Mouse (Mus musculus): ENCODE data around the gene Gm525. TPM values are rescaled to one million over a fixed set of nuclear protein-coding genes. Genes with fewer than 3 reads are reported as not detected.

The Gm525 gene
- polyA plus RNA-seq, 1 experiment from 2014 or later, result 0.32 TPM

DNA sequence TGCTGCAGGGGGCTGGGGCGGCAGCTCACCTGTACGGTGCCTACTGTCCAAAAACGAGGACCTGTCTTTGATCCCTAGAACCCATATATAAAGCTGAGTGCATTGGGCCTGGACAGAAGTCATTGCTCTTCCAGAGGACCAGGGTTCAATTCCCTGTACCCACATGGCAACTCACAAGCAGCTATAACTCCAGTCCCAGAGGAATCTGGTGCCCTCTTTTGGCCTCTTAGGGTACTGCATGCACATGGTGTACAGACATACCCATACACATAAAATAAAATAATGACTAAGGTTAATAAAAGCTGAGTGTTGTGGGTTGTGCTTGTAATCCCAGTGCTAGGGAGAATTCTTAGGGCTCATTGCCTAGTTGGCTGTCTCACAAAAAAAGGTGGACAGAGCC lies 8.3 kb upstream of the Gm525 start:
- Histone ChIP-seq H3K4me1 (no peaks in the 10 kb centered on the region), H3K36me3 (no peaks in the 10 kb centered on the region), H3K4me3 (no peak overlapping the region), H3K9ac (no peak overlapping the region), H3K4me2 (replicated peaks) (no peak overlapping the region), H3K27me3 (no peaks in the 10 kb centered on the region), H3K9me3 (no peaks in the 10 kb centered on the region), H3K27ac (no peak overlapping the region)
- WGBS, result 95% methylated on average over 3 of the region's 3 CpGs
- ATAC-seq (ENCODE audit: insufficient number of reproducible peaks, insufficient read depth, low FRiP score, low TSS enrichment), result no peak

DNA sequence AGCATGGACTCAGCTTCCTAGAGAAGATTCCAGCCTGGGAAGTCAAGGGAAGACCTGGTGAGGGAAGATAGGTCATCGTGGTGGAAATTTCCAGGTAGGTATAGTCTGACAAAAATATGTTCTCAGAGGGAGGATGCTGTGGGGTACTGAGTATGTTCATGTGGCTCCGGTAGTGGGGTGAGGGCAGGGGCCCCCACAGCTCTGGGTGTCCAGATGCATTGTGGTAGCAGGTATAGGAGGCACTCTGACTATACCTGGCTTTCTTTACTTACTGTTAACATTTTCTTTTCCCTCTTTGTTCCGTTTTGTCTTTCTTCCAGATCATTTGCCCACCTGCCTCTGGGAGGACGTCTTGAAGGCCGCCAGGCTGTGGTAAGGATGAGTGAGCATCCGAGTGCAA lies 7.5 kb upstream of the Gm525 start:
- Histone ChIP-seq H3K4me1 (no peaks in the 10 kb centered on the region), H3K4me3 (no peak overlapping the region), H3K9ac (no peak overlapping the region), H3K4me2 (replicated peaks) (no peak overlapping the region), H3K27me3 (no peaks in the 10 kb centered on the region), H3K9me3 (no peaks in the 10 kb centered on the region), H3K27ac (no peak overlapping the region), H3K36me3 (no peaks in the 10 kb centered on the region)
- no peak for ATAC-seq (ENCODE audit: insufficient number of reproducible peaks, insufficient read depth, low FRiP score, low TSS enrichment)
- 83% methylated on average over 6 of the region's 6 CpGs for WGBS

DNA sequence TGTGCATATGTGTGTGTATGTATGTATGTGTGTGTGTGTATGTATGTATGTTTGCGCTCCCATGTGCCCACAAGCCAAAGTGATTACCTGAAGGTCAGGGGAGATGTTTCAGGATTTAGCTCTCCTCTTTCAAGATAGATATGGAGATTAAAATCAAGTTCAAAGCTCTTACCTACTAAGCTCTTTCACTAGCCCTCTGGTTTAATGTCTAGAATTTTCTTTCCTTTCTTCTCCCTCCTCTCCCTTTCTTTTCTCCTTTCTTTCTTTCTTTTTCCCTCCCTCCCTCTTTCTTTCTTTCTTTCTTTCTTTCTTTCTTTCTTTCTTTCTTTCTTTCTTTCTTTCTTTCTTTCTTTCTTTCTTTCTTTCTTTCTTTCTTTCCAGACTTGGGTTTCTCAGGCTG lies 6.9 kb upstream of the Gm525 start, which contains the start of gene Dgke:
TSS of gene Dgke (minus strand) at position 101 of the 400 bp plus-strand sequence.
- Histone ChIP-seq H3K27me3 (no peaks in the 10 kb centered on the region), H3K27ac (no peak within 1 kb of the TSS), H3K4me1 (no peaks in the 10 kb centered on the region), H3K4me3 (no peak within 1 kb of the TSS), H3K9ac (no peak within 1 kb of the TSS), H3K4me2 (replicated peaks) (no peak within 1 kb of the TSS), H3K9me3 (no peaks in the 10 kb centered on the region), H3K36me3 (no peaks in the 10 kb centered on the region)
- 100% methylated on average over 1 of the region's 1 CpGs for WGBS
- no peak for ATAC-seq (ENCODE audit: insufficient number of reproducible peaks, insufficient read depth, low FRiP score, low TSS enrichment)

DNA sequence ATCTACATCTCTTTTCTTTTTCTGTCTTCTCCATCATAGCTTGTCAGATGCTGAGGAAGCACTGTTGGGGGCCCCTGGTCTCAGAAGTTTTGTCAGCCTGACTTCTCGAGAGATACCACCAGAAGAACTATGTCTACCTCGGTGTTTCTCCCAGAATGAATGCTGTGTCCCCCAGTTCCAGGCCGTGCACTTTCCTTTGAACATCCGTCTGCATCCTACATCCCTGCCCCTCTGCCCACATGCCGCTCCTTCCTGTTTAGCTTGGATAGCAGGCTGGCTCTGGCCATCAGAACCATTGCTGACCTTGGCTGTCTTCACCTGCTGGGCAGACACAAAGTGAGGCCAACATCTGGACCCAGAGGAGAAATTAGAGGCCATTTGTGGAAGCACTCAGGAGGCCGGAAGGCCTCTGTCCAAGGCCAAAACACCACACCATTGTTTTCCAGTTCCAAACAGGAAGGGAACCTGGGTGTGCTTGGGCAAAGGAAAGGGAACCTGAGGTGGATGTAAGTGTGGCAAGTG lies 6.3 kb upstream of the Gm525 start:
- Histone ChIP-seq H3K4me3 (no peak overlapping the region), H3K27me3 (no peaks in the 10 kb centered on the region), H3K36me3 (no peaks in the 10 kb centered on the region), H3K9ac (no peak overlapping the region), H3K4me1 (no peaks in the 10 kb centered on the region), H3K9me3 (no peaks in the 10 kb centered on the region), H3K4me2 (replicated peaks) (no peak overlapping the region), H3K27ac (no peak overlapping the region)
- ATAC-seq (ENCODE audit: insufficient number of reproducible peaks, insufficient read depth, low FRiP score, low TSS enrichment), result no peak
- 63% methylated on average over 6 of the region's 6 CpGs for WGBS

DNA sequence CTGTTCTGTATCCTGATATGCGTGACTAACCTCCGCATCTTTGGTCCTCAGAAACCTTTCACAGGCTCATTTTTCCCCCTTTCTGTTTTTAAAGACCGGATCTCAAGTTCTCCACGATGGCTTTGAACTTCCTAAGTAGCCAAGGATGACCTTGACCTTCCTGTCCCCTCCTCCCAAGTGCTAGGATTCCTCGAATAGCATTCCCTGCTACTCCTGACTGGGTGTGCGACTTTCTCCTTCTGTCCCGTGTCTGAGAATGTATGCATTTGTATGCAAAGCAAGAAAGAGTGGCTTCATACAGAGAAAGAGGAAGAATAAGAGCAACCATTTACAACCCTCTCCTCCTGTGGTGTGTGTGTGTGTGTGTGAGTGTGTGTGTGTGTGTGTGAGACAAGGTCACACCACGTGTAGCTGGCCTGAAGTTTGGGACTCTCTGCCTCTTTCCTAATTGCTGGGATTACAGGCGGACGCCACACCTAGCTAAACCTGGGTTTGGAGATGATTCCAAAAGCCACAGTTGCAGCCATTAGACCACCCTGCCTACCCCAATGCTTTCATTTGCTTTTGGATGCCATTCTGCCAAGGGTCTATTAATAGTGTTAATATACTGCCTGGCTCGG lies 5.7 kb upstream of the Gm525 start:
- Histone ChIP-seq H3K4me3 (no peak overlapping the region), H3K4me1 (no peaks in the 10 kb centered on the region), H3K27ac (no peak overlapping the region), H3K9me3 (no peaks in the 10 kb centered on the region), H3K36me3 (no peaks in the 10 kb centered on the region), H3K27me3 (no peaks in the 10 kb centered on the region), H3K4me2 (replicated peaks) (no peak overlapping the region), H3K9ac (no peak overlapping the region)
- ATAC-seq (ENCODE audit: insufficient number of reproducible peaks, insufficient read depth, low FRiP score, low TSS enrichment), result no peak
- 57% methylated on average over 11 of the region's 11 CpGs for WGBS

DNA sequence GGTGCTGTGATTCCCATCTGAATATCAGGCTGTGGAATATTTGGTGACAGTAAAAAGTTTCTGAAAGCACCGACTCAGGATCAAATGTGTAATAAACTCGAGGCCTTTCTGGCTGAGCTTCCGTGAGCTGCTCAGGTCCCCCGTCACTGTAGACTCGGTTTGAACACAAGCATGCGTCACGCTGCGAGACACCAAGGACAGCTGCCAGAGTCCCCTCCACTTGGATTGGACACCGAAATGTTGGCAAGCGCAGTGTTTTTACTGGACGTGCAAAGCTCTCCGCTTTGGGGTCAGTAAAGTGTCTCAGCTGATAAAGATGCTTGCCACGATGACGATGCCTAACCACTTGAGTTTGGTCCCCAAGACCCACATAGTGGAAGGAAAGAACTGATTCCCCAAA lies 5.0 kb upstream of the Gm525 start:
- ATAC-seq (ENCODE audit: insufficient number of reproducible peaks, insufficient read depth, low FRiP score, low TSS enrichment), result no peak
- Histone ChIP-seq H3K9ac (no peak overlapping the region), H3K27me3 (no peaks in the 10 kb centered on the region)

DNA sequence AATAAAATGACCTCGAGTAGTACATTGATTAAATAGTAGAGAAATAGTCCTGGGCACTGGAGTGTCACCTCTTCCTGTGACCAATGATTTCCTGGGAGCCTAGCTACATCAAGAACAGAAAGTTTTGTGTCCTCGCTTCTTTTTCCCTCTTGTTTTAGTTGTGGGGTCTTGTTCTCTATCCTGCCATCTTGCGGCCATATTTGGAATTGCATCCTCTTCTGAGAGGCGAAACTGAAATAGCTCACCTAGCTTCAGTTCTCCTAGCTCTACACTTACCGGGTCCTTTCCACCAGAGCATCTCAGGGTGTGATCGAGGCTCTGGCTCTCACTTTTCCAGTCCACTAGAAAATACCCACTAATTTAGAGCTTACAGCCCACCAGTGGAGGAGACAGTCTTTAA lies 4.3 kb upstream of the Gm525 start:
- Histone ChIP-seq H3K9me3 (no peaks in the 10 kb centered on the region), H3K27me3 (no peaks in the 10 kb centered on the region), H3K4me2 (replicated peaks) (no peak overlapping the region), H3K4me1 (no peaks in the 10 kb centered on the region), H3K9ac (no peak overlapping the region), H3K27ac (no peak overlapping the region), H3K4me3 (no peak overlapping the region), H3K36me3 (no peaks in the 10 kb centered on the region)
- 24% methylated on average over 6 of the region's 6 CpGs for WGBS
- ATAC-seq (ENCODE audit: insufficient number of reproducible peaks, insufficient read depth, low FRiP score, low TSS enrichment), result no peak

More for the DNA sequence above, 5.0 kb upstream of the Gm525 start:
- H3K4me2 ChIP-seq (replicated peaks), result no peak overlapping the region
- 91% methylated on average over 14 of the region's 14 CpGs for WGBS
- no peak overlapping the region for H3K27ac ChIP-seq
- no peaks in the 10 kb centered on the region for H3K9me3 ChIP-seq
- no peaks in the 10 kb centered on the region for H3K4me1 ChIP-seq
- H3K36me3 ChIP-seq, result no peaks in the 10 kb centered on the region
- H3K4me3 ChIP-seq, result no peak overlapping the region

DNA sequence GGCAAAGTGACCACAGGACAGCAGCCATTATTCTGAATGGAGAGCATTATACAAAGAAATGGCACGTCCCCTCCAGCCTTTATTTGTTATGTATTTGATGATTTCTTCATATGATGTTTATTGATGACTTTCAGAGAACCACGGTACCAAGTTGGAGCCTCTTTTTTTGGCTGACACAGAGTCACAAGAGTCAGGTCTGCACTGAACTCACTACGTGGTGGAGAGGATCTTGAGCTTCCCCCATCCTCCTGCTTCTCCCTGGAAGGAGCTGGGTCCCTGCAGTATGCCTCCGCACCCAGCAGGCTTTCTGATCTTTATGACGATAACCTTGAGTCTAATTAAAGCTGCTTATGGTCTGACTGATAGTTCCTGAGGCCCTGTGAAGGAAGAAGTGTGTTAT lies 2.1 kb upstream of the Gm525 start:
- 71% methylated on average over 5 of the region's 5 CpGs for WGBS
- Histone ChIP-seq H3K9ac (no peak overlapping the region), H3K27ac (no peak overlapping the region), H3K4me1 (no peaks in the 10 kb centered on the region), H3K36me3 (no peaks in the 10 kb centered on the region), H3K27me3 (no peaks in the 10 kb centered on the region), H3K9me3 (no peaks in the 10 kb centered on the region), H3K4me2 (replicated peaks) (no peak overlapping the region), H3K4me3 (no peak overlapping the region)
- no peak for ATAC-seq (ENCODE audit: insufficient number of reproducible peaks, insufficient read depth, low FRiP score, low TSS enrichment)

DNA sequence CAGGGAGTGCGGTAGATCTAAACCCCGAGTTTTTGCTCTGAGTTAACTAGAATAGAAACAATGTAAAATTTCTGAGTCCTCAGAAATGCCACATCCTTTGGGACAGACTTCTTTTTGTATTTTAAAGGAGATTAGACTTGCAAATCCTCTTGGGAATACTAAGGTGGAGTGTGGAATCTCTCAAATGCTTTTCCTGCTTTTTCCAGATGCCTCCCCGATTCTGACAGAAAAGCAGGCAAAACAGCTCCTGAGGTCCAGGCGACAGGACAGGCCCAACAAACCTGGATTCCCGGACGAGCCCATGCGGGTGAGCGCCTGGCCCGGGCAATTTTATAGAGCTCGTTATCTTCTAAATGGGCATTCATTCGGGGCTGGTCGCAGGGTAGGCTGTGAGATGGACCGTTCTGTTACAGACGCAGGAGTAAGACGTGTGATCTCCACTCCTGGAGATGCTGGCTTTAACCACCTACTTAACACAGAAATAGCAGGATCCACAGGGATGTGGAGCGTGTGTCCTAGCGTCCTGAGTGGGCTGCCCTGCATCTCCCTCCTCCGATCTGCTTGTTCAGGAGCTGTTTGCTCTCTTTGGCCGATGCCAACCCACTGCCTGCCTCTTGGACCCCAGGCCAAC lies 1.3 kb downstream of the Gm525 start:
- Histone ChIP-seq H3K4me1 (no peaks in the 10 kb centered on the region), H3K9me3 (no peaks in the 10 kb centered on the region), H3K36me3 (no peaks in the 10 kb centered on the region), H3K9ac (no peak overlapping the region), H3K4me3 (no peak overlapping the region), H3K27me3 (no peaks in the 10 kb centered on the region), H3K4me2 (replicated peaks) (no peak overlapping the region), H3K27ac (no peak overlapping the region)
- WGBS, result 62% methylated on average over 19 of the region's 19 CpGs
- ATAC-seq (ENCODE audit: insufficient number of reproducible peaks, insufficient read depth, low FRiP score, low TSS enrichment), result no peak

DNA sequence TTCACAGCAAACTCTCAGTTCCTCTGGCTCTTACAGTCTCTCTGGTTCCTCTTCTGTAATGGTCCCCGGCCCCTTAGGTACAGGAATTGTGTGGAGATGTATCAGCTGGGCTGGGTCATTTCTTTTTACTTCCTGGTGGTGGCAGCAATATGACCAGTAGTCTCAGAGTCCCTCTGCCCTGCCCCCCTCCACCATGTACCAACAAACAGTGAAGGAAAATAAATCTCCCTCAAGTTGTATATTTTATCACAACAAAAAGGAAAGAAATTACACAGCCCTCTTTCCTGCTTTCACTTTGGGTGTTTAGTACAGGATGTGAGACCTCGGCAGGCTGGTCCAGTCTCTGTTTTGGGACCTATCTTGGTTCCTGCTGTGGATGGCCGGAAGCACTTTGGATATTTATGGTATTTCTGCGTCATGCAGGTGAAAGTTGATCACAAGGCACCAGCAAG lies 2.8 kb downstream of the Gm525 start:
- Histone ChIP-seq H3K4me3 (no peak overlapping the region), H3K9ac (no peak overlapping the region), H3K27ac (no peak overlapping the region), H3K4me1 (no peaks in the 10 kb centered on the region), H3K4me2 (replicated peaks) (no peak overlapping the region), H3K9me3 (no peaks in the 10 kb centered on the region), H3K27me3 (no peaks in the 10 kb centered on the region), H3K36me3 (no peaks in the 10 kb centered on the region)
- WGBS, result 74% methylated on average over 4 of the region's 4 CpGs
- ATAC-seq (ENCODE audit: insufficient number of reproducible peaks, insufficient read depth, low FRiP score, low TSS enrichment), result no peak

DNA sequence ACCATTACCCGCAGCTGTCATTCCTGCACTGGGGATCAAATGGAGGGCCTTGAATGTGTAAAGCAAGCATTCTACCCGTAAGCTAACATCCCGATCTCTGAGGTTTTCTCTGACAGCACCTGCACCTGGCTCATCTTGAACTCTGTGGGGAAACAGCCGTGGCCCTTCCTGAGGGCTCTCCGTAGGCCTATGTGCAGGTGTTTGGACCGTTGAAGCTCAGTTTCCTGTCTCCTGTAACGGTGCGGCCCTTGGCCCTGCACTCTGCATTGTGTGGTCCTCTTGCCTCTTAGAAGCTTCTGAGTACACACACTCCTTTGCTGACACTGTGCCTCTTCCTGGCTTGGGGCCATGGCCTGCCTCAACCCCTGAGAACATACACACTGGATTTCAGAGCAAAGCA lies 4.0 kb downstream of the Gm525 start:
- no peak overlapping the region for H3K4me2 ChIP-seq (replicated peaks)
- 78% methylated on average over 8 of the region's 8 CpGs for WGBS
- ATAC-seq (ENCODE audit: insufficient number of reproducible peaks, insufficient read depth, low FRiP score, low TSS enrichment), result no peak
- no peak overlapping the region for H3K27ac ChIP-seq
- no peaks in the 10 kb centered on the region for H3K9me3 ChIP-seq
- no peaks in the 10 kb centered on the region for H3K36me3 ChIP-seq
- H3K4me3 ChIP-seq, result no peak overlapping the region
- H3K9ac ChIP-seq, result no peak overlapping the region
- H3K4me1 ChIP-seq, result no peaks in the 10 kb centered on the region
- no peaks in the 10 kb centered on the region for H3K27me3 ChIP-seq

DNA sequence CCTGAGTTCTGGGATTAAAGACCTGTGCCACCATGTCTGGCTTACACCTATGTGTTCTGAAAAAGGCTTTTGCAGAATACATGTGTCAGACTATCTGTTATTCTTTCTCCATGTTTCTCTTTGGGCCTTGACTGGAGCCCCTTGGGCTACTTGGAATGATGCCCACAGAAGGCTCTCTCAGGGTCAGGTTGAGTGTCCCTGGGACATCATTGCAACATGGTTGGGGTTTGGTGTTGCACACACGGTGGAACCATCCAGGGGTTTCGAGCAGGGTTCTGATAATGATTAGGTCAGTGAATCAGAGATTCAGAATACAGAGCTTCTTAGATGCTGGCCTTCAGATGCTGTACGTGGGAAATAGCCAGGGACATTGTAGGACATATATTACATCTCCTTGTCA lies 4.7 kb downstream of the Gm525 start:
- Histone ChIP-seq H3K4me3 (no peak overlapping the region), H3K27ac (no peak overlapping the region), H3K9me3 (no peaks in the 10 kb centered on the region), H3K4me1 (no peaks in the 10 kb centered on the region), H3K9ac (no peak overlapping the region), H3K27me3 (no peaks in the 10 kb centered on the region), H3K4me2 (replicated peaks) (no peak overlapping the region), H3K36me3 (no peaks in the 10 kb centered on the region)
- ATAC-seq (ENCODE audit: insufficient number of reproducible peaks, insufficient read depth, low FRiP score, low TSS enrichment), result no peak
- 83% methylated on average over 3 of the region's 3 CpGs for WGBS

All from embryonic facial prominence, embryonic 12.5 days (tissue).